Mouse (Mus musculus) intestine, postnatal 0 days (tissue): Measurements from ENCODE around the gene Alg5. TPM values are rescaled to one million over a fixed set of nuclear protein-coding genes. Genes with fewer than 3 reads are reported as not detected.

ENCODE experiments used
- ATAC-seq: fragments of 200-750 bp; cut with Nextera tagmentation; 2 replicates; pipeline ENCODE4 v1.8.0; 2017; ENCODE audit warnings: mild to moderate bottlenecking, moderate TSS enrichment, moderate library complexity
- H3K27ac ChIP-seq: fragments of 300-500 bp; sonication (generic); 2 replicates; pipeline ENCODE4 v1.5.1; 2014; ENCODE audit warnings: mild to moderate bottlenecking, low read depth, low read length, moderate library complexity
- H3K27me3 ChIP-seq: fragments of 300-500 bp; sonication (generic); replicated peaks from 2 replicates; pipeline ENCODE4 v1.6.1; 2014; ENCODE audit warnings: low read length, mixed read lengths; ENCODE audit not compliant: control insufficient read depth, insufficient read depth
- H3K36me3 ChIP-seq: fragments of 300-500 bp; sonication (generic); 2 replicates; pipeline ENCODE4 v1.6.1; 2014; ENCODE audit warnings: mild to moderate bottlenecking, moderate library complexity; ENCODE audit not compliant: control insufficient read depth, insufficient read depth
- H3K4me1 ChIP-seq: fragments of 300-500 bp; sonication (generic); replicated peaks from 2 replicates; pipeline ENCODE4 v1.6.1; 2014; ENCODE audit warnings: antibody characterized with exemption, low read length, mixed read lengths; ENCODE audit not compliant: control insufficient read depth, insufficient read depth
- H3K4me2 ChIP-seq: fragments of 300-500 bp; sonication (generic); replicated peaks from 2 replicates; pipeline ENCODE4 v1.6.1; 2014; ENCODE audit warnings: low read depth, mild to moderate bottlenecking, moderate library complexity
- H3K4me3 ChIP-seq: fragments of 300-500 bp; sonication (generic); 2 replicates; pipeline ENCODE4 v1.5.1; 2014; ENCODE audit warnings: low read depth, low read length
- H3K9ac ChIP-seq: fragments of 300-500 bp; sonication (generic); 2 replicates; pipeline ENCODE4 v1.6.1; 2014; ENCODE audit warnings: mild to moderate bottlenecking, low read depth, low read length
- H3K9me3 ChIP-seq: fragments of 300-500 bp; sonication (generic); 2 replicates; pipeline ENCODE4 v1.6.1; 2016; ENCODE audit warnings: mixed run types; ENCODE audit not compliant: control insufficient read depth
- CTCF ChIP-seq: sonication (generic); IDR thresholded peaks from 2 replicates; pipeline ENCODE4 v1.5.1; 2016; ENCODE audit warnings: low read depth, mild to moderate bottlenecking, control low read depth, antibody characterized with exemption, moderate library complexity
- WGBS: fragments of 180-500 bp; shearing (Covaris S2); extraction: QIAGEN DNeasy Blood & Tissue Kit; methylation state at CpG from one replicate; pipeline ENCODE4 v1.1.7; 2014; 5-methylcytosine and 5-hydroxymethylcytosine counted together
- polyA plus RNA-seq: library from polyadenylated mRNA; unstranded; fragments of >200 nt; fragmentation: Nextera tagmentation; extraction: Ambion mirVana; gene quantifications from 2 replicates; pipeline ENCODE4 v1.2.1, GENCODE M21; 2015

Gene Alg5
- polyA plus RNA-seq, 1 experiment from 2014 or later, result 99.6 TPM

DNA sequence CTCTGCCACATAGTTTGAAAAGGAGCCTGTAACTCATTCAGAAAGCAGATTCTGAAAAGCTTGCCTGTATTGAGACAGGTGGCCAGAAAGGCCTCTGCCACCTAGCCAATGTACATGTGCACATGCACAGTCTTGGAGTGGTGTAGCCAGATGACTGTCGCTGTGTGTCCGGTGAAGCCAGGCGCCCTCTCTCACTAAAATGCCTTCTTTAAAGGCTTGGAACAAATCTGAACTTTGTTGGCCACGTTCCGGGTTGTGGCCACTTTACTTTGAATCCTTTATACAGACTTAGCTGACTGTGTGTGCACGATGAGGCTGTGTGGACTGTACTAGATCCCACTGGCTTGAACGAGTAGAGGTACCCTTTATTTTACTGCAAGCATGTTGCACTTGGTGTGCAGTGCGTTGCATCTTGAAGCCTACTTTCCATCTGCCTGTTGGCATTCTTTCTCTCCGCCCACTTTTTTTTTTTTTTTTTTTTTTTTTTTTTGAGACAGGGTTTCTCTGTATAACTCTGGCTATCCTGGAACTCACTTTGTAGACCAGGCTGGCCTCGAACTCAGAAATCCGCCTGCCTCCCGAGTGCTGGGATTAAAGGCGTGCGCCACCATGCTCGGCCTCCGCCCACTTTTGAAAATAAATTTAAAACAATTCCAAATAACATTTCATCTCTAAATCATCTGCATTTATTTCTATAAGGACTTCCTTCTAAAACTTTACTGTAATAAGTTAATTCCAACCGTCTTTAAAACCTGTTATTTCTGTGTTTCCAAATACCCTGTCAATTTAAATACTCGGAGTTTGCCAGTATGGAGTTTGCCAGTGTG, 975 bp downstream of the Alg5 start:
- peak overlapping the region; percentile 91 for H3K4me2 ChIP-seq
- no peaks in the 10 kb centered on the region for H3K9me3 ChIP-seq
- WGBS, result 47% methylated on average over 18 of the region's 18 CpGs
- ATAC-seq, result no peak
- H3K4me3 ChIP-seq, result peak overlapping the region; percentile 97
- H3K36me3 ChIP-seq, result peaks cover 29% of the 10 kb centered on the region
- no peak; the same call in 1 of the 2 replicates for TF ChIP-seq CTCF
- no peaks in the 10 kb centered on the region for H3K4me1 ChIP-seq
- H3K27me3 ChIP-seq, result no peaks in the 10 kb centered on the region
- peak overlapping the region; percentile 98 for H3K27ac ChIP-seq
- peak overlapping the region; percentile 88 for H3K9ac ChIP-seq

DNA sequence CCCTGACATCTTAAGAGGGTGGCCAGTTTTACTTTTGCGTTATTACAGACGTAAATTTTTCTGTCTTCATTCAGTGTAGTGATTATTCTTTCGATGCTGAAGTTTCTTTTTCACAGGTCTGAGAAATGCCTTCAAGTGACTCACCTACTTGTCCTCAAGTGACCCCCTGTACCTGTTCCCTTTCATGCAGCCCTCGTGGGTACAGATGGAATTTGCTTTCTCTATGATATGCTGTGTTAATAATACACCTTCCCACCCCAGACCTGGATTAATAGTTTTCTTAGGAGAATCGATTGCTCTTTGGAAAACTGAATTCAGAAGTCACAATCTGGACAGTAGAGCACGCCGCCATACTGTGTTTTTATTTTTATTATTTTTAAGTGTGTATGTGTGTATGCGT, 2.0 kb downstream of the Alg5 start:
- H3K4me1 ChIP-seq, result no peaks in the 10 kb centered on the region
- no peaks in the 10 kb centered on the region for H3K9me3 ChIP-seq
- ATAC-seq, result no peak
- peaks cover 35% of the 10 kb centered on the region for H3K36me3 ChIP-seq
- H3K27me3 ChIP-seq, result no peaks in the 10 kb centered on the region
- H3K4me3 ChIP-seq, result no peak overlapping the region
- WGBS, result 91% methylated on average over 8 of the region's 8 CpGs
- H3K27ac ChIP-seq, result no peak overlapping the region
- no peak overlapping the region for H3K9ac ChIP-seq
- H3K4me2 ChIP-seq, result no peak overlapping the region
- no peak for TF ChIP-seq CTCF

DNA sequence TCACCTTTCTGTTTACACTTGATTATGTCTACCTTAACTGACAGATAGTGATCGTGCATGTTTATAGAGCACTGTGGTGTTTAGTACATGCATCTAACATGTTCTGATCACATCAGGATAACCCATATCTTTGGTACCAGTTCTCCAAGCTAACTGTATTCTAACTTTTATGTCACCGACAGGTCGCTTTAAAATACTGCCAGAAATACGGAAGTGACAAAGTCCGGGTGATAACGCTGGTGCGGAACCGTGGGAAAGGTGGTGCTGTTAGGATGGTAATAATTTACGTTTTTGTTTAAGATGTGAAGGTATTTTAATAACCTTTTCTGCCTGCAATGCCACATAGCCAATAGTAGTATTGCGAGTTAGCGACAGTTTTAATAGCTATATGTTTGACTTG, 6.6 kb downstream of the Alg5 start:
- WGBS, result 54% methylated on average over 11 of the region's 11 CpGs
- H3K4me2 ChIP-seq, result no peak overlapping the region
- no peak overlapping the region for H3K4me3 ChIP-seq
- no peak for TF ChIP-seq CTCF
- no peak overlapping the region for H3K9ac ChIP-seq
- 0 out of 2 replicates have a peak overlapping the region, but pooled peaks have one; percentile 7 for H3K27ac ChIP-seq
- ATAC-seq, result peak; percentile 66
- peaks cover 79% of the 10 kb centered on the region for H3K36me3 ChIP-seq
- no peaks in the 10 kb centered on the region for H3K4me1 ChIP-seq
- no peaks in the 10 kb centered on the region for H3K9me3 ChIP-seq
- H3K27me3 ChIP-seq, result no peaks in the 10 kb centered on the region

DNA sequence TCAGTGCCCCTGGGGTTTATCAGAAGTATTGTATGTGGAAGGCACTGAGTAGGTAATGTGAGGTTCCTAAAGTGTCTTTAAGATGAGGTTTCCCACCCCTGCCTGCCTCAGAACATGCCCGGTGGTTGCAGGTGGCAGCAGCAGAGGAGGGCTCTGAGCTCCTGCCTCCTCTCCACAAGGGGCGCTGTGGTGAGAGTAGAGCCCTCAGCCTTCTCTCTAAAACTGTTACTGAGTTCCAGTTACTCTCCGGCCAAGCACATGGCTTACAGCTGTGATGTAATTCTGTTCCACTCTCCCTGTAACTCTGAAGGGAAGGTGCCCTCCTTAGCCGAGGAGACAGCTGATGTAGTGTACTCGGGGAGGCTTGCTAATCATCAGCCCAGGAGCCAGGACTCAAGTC, 10.5 kb downstream of the Alg5 start:
- Histone ChIP-seq H3K27ac (no peak overlapping the region), H3K9ac (no peak overlapping the region), H3K9me3 (no peaks in the 10 kb centered on the region), H3K4me3 (no peak overlapping the region), H3K4me1 (no peaks in the 10 kb centered on the region), H3K36me3 (peaks cover 93% of the 10 kb centered on the region), H3K27me3 (no peaks in the 10 kb centered on the region), H3K4me2 (no peak overlapping the region)
- TF ChIP-seq CTCF, result peak; percentile 69
- no peak for ATAC-seq
- 60% methylated on average over 5 of the region's 5 CpGs for WGBS

DNA sequence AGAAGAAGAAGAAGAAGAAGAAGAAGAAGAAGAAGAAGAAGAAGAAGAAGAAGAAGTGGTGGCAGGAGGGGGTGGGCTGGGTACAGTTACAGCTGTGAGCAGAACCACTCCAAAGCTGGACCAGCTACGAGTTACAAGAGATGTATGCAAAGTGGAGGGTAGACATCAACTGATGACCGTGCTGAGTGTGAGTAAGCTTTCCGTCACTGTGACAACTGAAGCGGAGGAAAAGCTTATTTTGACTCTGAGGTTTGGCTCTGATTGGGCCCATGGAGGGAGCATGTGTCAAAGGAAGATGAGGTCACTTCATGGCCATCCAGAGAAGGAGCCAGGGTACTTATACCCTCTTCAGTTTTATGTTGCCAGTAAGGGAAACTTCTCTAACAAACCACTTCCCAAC, 18.1 kb downstream of the Alg5 start:
- Histone ChIP-seq H3K36me3 (peaks cover 20% of the 10 kb centered on the region), H3K27ac (no peak overlapping the region), H3K4me2 (no peak overlapping the region), H3K27me3 (peaks cover 13% of the 10 kb centered on the region; the same call in 1 of the 2 replicates), H3K9me3 (no peaks in the 10 kb centered on the region), H3K4me1 (no peaks in the 10 kb centered on the region), H3K4me3 (no peak overlapping the region), H3K9ac (no peak overlapping the region)
- TF ChIP-seq CTCF, result no peak
- ATAC-seq, result no peak
- 68% methylated on average over 4 of the region's 4 CpGs for WGBS

DNA sequence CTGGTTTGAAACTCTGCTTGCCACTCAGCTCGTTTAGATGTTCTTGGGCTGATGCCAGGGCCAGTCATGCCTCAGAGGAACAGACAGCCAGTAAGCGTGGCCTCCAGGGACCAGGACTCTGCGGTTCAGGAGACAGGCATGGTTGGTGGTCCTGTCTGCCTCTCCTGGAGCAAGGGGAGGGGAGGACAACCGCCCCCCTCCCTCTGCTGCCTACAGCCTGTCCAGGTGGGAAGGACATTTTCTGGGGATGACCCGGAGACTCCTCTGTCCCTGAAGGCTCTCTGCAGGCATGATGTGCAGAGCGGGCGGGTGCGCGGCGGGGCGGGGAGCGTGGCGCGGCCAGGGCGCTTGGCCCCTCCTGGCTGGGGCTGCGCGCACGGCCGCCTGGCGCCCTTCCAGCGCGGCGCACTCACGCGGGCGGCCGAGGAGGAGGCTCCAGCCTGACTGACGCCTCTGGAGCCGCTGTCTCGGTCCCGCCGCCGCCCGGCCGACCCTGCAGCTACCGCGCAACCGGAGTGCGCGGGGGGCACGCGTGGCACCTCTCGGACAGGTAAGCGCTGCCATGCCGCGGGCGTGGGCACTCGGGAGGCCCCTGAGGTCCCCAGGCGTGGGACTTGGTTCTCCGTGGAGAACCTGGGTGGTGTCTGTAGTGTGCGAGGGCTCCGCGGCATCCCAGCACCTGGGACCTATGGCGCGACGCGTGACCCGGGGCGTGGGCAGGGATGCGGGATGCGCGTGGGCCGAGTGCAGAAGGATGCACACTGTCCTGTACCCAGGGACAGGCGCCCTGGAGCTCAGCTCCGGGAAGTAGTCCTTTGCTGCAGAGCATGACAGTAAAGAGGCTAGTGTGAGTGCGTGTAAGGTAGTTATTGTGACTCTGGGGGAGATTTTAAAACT, 20.1 kb downstream of the Alg5 start, which contains the start of gene Smad9:
Gene Smad9, plus strand, starts transcription at position 438 of the 897 bp plus-strand sequence.
- peak within 1 kb of the TSS; percentile 92 for H3K4me2 ChIP-seq
- H3K27me3 ChIP-seq, result peaks cover 13% of the 10 kb centered on the region; the same call in 1 of the 2 replicates
- H3K36me3 ChIP-seq, result peaks cover 2% of the 10 kb centered on the region
- H3K9me3 ChIP-seq, result no peaks in the 10 kb centered on the region
- 1% methylated on average over 53 of the region's 66 CpGs for WGBS
- peak within 1 kb of the TSS; percentile 62 for H3K4me3 ChIP-seq
- no peaks in the 10 kb centered on the region for H3K4me1 ChIP-seq
- ATAC-seq, result peak; percentile 53; the same call in 1 of the 2 replicates
- H3K27ac ChIP-seq, result peak within 1 kb of the TSS; percentile 52; the same call in 1 of the 2 replicates
- TF ChIP-seq CTCF, result peak; percentile 10
- H3K9ac ChIP-seq, result peak within 1 kb of the TSS; percentile 42
